Mouse (Mus musculus) megakaryocyte, embryonic 14.5 days (primary cell): Measurements from ENCODE around the gene Kif14.

Source experiments
- FLI1 ChIP-seq: IDR thresholded peaks from 2 replicates; pipeline ENCODE4 v1.6.1; 2012; ENCODE audit warnings: low read length, inconsistent platforms, mixed read lengths
- GATA1 ChIP-seq: IDR thresholded peaks from 3 replicates; pipeline ENCODE4 v1.6.1; 2012; ENCODE audit warnings: mixed read lengths, low read length, inconsistent platforms, borderline replicate concordance

- TF ChIP-seq GATA1 (no peak), FLI1 (no peak)
These were observed 38.8 kb upstream of the Kif14 start for GRCm38 (mm10) chr1:136427166-136427969.
